Mouse (Mus musculus) brain, embryonic 14.5 days (tissue): ENCODE results near the gene Pdk4.

Experiments used
- CTCF ChIP-seq: fragments of 200-500 bp; IDR thresholded peaks from 2 replicates; pipeline ENCODE4 v1.5.1; 2012; ENCODE audit warnings: inconsistent platforms, mild to moderate bottlenecking, moderate library complexity, borderline replicate concordance; ENCODE audit not compliant: insufficient read depth, insufficient read length; ENCODE audit errors: extremely low read depth
- POLR2A ChIP-seq: fragments of 200-500 bp; IDR thresholded peaks from 2 replicates; pipeline ENCODE4 v1.6.1; 2012; ENCODE audit warnings: mild to moderate bottlenecking, inconsistent platforms, borderline replicate concordance; ENCODE audit not compliant: poor library complexity, insufficient read depth, insufficient read length, severe bottlenecking; ENCODE audit errors: extremely low read depth

DNA sequence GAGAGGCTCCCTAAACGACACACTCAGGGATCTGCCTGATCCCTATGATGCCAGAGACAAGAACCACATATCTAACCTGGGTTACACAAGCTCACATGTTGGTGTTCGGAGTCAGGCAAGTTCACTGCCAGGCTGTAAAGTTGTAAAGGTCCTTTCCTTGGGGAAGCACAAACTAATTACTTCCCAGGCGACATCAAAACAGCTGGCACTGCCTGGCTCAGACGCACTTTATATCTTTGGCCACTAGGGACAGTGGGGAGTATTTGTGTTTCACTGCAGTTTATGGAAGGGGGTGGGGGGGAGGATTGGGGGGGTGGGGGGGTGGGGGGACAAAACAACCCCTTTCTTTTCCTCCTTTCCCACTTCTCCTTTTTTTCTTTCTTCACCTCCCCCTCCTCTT is 58.4 kb downstream of the Pdk4 start:
- TF ChIP-seq CTCF, result peak; percentile 54; the same call in 1 of the 2 replicates
- no peak for TF ChIP-seq POLR2A
